12 mouse cellular contexts compared by ENCODE assay signal in genomic region chr17:46017946-46018735, GRCm38 (mm10). TPM values are rescaled to one million over a fixed set of nuclear protein-coding genes. Genes with fewer than 3 reads are reported as not detected.
A peak's percentile ranks its signal among the peaks of the same experiment; 100 is the strongest.
DNase-seq lines count a peak whose midpoint lies in the region; ATAC-seq and TF ChIP-seq lines count a peak whose summit lies in the region.
"Had no signal": no experiment of that assay in that cellular context is flagged by ENCODE, and none has a peak within 500 bp of the region (broad histone marks: within the 10 kb centered on the region; RNA-seq: fewer than 3 reads in every experiment).

No protein-coding gene starts in this region.

- H3K9ac ChIP-seq in kidney, embryonic 14.5 days (ENCODE audit: low read depth, low read length): no peak overlapping the region
- no peak overlapping the region for H3K9ac ChIP-seq in liver, embryonic 16.5 days (ENCODE audit: low read depth, low read length)

- H3K36me3 ChIP-seq in kidney, adult 2 months (ENCODE audit: control insufficient read depth, insufficient read depth, low read length): peaks cover 9% of the 10 kb centered on the region
- H3K36me3 ChIP-seq in kidney, embryonic 14.5 days (ENCODE audit: control insufficient read depth, insufficient read depth, low read length): peaks cover 72% of the 10 kb centered on the region
- peaks cover 40% of the 10 kb centered on the region for H3K36me3 ChIP-seq in liver, embryonic 16.5 days (ENCODE audit: control insufficient read depth, insufficient read depth)

- peak; percentile 29 to 49 for DNase-seq in cerebellum, postnatal 14 days
- DNase-seq in cerebellum, adult 9-11 months: no peak
- peak; percentile 69 for DNase-seq in kidney, adult 2 months
- DNase-seq in kidney, adult 9 months: peak; percentile 71
- no peak for DNase-seq in spleen, adult 12 weeks (ENCODE audit: low spot score)
- DNase-seq: cerebellum, adult 9-10 months; layer of hippocampus, adult 9-11 months; right cerebral cortex, adult 18-20 months had no signal

- WGBS in kidney, adult 2 months: 59% methylated on average over 24 of the region's 24 CpGs
- WGBS in kidney, embryonic 14.5 days: 81% methylated on average over 22 of the region's 24 CpGs
- 77% methylated on average over 24 of the region's 24 CpGs for WGBS in liver, embryonic 16.5 days (ENCODE audit: insufficient replicate concordance)

- no peak overlapping the region for H3K27ac ChIP-seq in kidney, adult 2 months (ENCODE audit: insufficient read depth, low read depth, low read length)
- H3K27ac ChIP-seq in kidney, embryonic 14.5 days (ENCODE audit: low read depth, low read length): no peak overlapping the region
- no peak overlapping the region for H3K27ac ChIP-seq in liver, embryonic 16.5 days (ENCODE audit: low read length)

- H3K4me1 ChIP-seq in kidney, adult 2 months (ENCODE audit: control insufficient read depth, insufficient read depth, low read length): peaks cover 6% of the 10 kb centered on the region; the same call in 1 of the 2 replicates
- peaks cover 4% of the 10 kb centered on the region; the same call in 1 of the 2 replicates for H3K4me1 ChIP-seq in kidney, embryonic 14.5 days (ENCODE audit: control insufficient read depth, insufficient read depth, low read length)
- peaks cover 2% of the 10 kb centered on the region for H3K4me1 ChIP-seq in liver, embryonic 16.5 days (ENCODE audit: control insufficient read depth, low read depth, low read length)

- no peak overlapping the region for H3K4me2 ChIP-seq in kidney, embryonic 14.5 days (replicated peaks; ENCODE audit: low read depth, low read length)
- no peak overlapping the region for H3K4me2 ChIP-seq in liver, embryonic 16.5 days (ENCODE audit: low read depth, low read length)

- H3K27me3 ChIP-seq in kidney, adult 2 months (replicated peaks; ENCODE audit: control insufficient read depth, insufficient read depth, low read length): no peaks in the 10 kb centered on the region
- no peaks in the 10 kb centered on the region for H3K27me3 ChIP-seq in kidney, embryonic 14.5 days (ENCODE audit: control insufficient read depth, insufficient read depth, low read length)
- H3K27me3 ChIP-seq in liver, embryonic 16.5 days (ENCODE audit: control insufficient read depth, insufficient read depth, low read depth, low read length): no peaks in the 10 kb centered on the region
- H3K27me3 ChIP-seq: megakaryocyte, embryonic 14.5 days had no signal

- TF ChIP-seq CTCF in kidney, adult 2 months (conservative IDR thresholded peaks at IDR 0.05; ENCODE audit: insufficient read depth, insufficient read length, low read depth, low read length): no peak

- no peak overlapping the region for H3K4me3 ChIP-seq in kidney, adult 2 months (ENCODE audit: insufficient read depth, low read depth, low read length)
- H3K4me3 ChIP-seq in kidney, embryonic 14.5 days (ENCODE audit: low read length): no peak overlapping the region
- H3K4me3 ChIP-seq in liver, embryonic 16.5 days (ENCODE audit: low read depth, low read length): no peak overlapping the region
- H3K4me3 ChIP-seq: megakaryocyte, embryonic 14.5 days had no signal

- ATAC-seq in kidney, embryonic 14.5 days (ENCODE audit: low FRiP score, low TSS enrichment): no peak
- ATAC-seq in liver, embryonic 16.5 days (ENCODE audit: low read depth): peak; percentile 64
- no peak for ATAC-seq in granulocyte monocyte progenitor cell, adult 5-6 weeks (replicated peaks; ENCODE audit: poor library complexity, severe bottlenecking)

- TF ChIP-seq POLR2A in kidney, adult 2 months (IDR thresholded peaks at IDR 0.05; ENCODE audit: low read depth, low read length): no peak

- no peaks in the 10 kb centered on the region for H3K9me3 ChIP-seq in kidney, embryonic 14.5 days (ENCODE audit: control insufficient read depth, low read length)
- H3K9me3 ChIP-seq in liver, embryonic 16.5 days (replicated peaks; ENCODE audit: control insufficient read depth, low read length): no peaks in the 10 kb centered on the region
- H3K9me3 ChIP-seq: megakaryocyte, embryonic 14.5 days had no signal

RNA-seq across cellular contexts. Expression of gene Vegfa, which starts 14.0 kb away (rescaled TPM):
- polyA plus RNA-seq in kidney, adult 2 months (2012; rRNA removed): 336 and 398 TPM in 2 replicates
- polyA plus RNA-seq in kidney, embryonic 14.5 days (2014; fragmentation: Nextera tagmentation; extraction: Ambion mirVana): 8.2 and 10.1 TPM in 2 replicates
- 1.1 and 1.2 TPM in 2 replicates for polyA plus RNA-seq in liver, embryonic 16.5 days (2015; fragmentation: Nextera tagmentation; extraction: Ambion mirVana)
- total RNA-seq in granulocyte monocyte progenitor cell, adult 5-6 weeks (2014; fragmentation: Nextera tagmentation): 21.2 and 28.6 TPM in 2 replicates
- total RNA-seq in granulocyte monocyte progenitor cell, adult 5-6 weeks (2017): 34.3 and 41.4 TPM in 2 replicates

Comparison
In these comparisons a context has a peak if more than half of its experiments do, and no peak if none do; other contexts are left out.
1. DNase-seq: peak in cerebellum, postnatal 14 days (2 of 2), kidney, adult 2 months (single experiment) and kidney, adult 9 months (single experiment); none in cerebellum, adult 9-11 months (single experiment) and spleen, adult 12 weeks (single experiment).
2. RNA of gene Vegfa, which starts 14.0 kb away (polyA plus RNA-seq): 336 to 398 TPM in kidney, adult 2 months; 8.2 to 10.1 TPM in kidney, embryonic 14.5 days and 1.1 to 1.2 TPM in liver, embryonic 16.5 days; every median in the first group is over 10 times any median in the second.